Mouse (Mus musculus): ENCODE data around the gene Nek5.

DNA sequence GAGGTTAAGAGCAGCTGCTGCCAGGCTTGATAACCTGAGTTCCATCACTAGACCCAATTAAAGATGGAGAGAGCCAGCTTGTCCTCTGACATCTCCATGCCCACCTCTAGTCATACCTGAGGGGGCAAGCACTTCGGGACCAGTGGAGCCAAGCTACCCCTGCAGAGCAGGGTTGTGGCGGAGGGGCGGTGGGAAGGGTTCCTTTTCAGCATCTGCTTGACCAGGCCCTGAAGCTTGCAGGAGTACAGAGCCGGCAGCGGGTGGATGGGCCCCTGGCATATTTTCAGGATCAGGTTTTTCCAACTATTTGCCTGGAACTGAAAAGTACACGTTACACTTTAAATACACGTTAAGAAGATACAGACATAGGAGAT is 23.5 kb upstream of the Nek5 start:
- TF ChIP-seq POLR2A (IDR thresholded peaks at IDR 0.05; ENCODE audit: borderline replicate concordance, low read depth, low read length), result no peak
- TF ChIP-seq CTCF (IDR thresholded peaks at IDR 0.05; ENCODE audit: low read depth, low read length), result no peak
